Mouse (Mus musculus): ENCODE results near the gene 1700001C19Rik.
"Not testable (repeated sequence)": the region's sequence is repeated elsewhere in the genome, so short reads cannot be mapped to it uniquely, and the experiment has no call there.

The 1700001C19Rik gene

DNA sequence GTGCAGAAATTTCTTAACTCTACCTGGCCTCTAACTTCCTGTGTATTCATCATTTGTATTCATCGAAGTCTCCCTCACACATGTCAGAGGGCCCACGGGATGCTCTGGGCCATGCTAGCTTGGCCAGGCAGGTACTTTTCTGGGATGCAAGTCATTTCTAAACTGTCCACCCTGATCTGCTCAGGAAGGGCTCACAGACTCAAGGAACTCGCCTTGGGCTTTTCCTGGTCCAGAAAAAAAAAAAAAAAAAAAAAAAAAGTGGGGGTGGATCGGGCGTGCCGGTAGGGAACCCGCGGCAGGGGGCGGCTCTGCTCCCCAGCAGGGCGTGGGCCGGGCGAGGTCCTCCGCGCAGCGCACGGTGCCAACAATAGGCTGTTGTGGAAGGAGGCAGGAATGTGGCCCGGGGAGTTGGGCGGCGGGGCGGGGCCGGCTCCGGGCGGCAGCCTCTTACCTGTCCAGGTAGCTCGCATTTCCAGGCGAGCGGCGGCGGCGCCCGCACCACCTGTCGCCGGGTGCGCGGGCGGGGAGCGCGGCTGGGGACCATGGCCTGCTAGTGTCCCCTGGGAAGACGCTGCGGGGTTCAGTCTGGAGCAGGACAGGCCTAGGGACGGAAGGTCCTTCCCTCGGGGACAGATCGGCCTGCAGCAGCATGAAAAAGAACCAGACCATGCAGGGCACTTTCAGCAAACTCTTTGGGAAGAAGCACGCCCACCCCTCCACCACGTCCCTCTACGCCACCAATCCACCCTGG, 845 bp downstream of the 1700001C19Rik start, which contains the start of gene AI661453:
Gene AI661453 (plus strand): TSS at position 460 of the 751 bp plus-strand sequence.
- in situ Hi-C loops (cut with MboI, MseI): no loop called here

- in situ Hi-C loops (cut with MboI, MseI): no loop called here
Measured at GRCm38 (mm10) chr17:47430815-47431214, 6.4 kb downstream of the 1700001C19Rik start.

- in situ Hi-C loops (cut with MboI, MseI): no loop called here
Measured at GRCm38 (mm10) chr17:47428831-47429304, 8.3 kb downstream of the 1700001C19Rik start.

- in situ Hi-C loops (cut with MboI, MseI): no loop called here
Measured at GRCm38 (mm10) chr17:47427316-47427715, 9.9 kb downstream of the 1700001C19Rik start.

GRCm38 (mm10) chr17:47424186-47424585, 13.0 kb downstream of the 1700001C19Rik start:
- in situ Hi-C loops (cut with MboI, MseI): no loop called here

- in situ Hi-C loops (cut with MboI, MseI): not testable (repeated sequence)
Measured at GRCm38 (mm10) chr17:47422616-47423015, 14.6 kb downstream of the 1700001C19Rik start.

DNA sequence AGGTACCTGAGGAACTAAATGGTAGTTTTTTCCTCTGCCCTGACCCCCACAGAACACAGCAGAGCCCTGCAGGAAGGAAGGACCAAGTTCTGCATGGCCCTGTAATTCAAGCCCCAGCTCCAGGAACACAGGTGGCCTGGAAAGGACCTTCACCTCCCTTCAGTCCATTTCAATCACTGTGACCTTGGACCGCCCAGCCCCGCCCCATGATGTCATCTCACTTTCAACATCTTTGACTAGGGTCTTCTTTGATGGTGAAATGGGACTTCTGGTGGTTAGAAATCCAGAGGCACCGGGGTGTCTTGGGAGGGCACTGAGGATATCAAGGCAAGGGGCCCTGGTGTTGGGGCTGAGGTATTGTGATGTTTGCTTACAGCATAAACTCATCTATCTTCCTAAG, 15.6 kb downstream of the 1700001C19Rik start:
- in situ Hi-C loops (cut with MboI, MseI): no loop called here

GRCm38 (mm10) chr17:47420195-47420594, 17.0 kb downstream of the 1700001C19Rik start:
- in situ Hi-C loops (cut with MboI, MseI): no loop called here

- in situ Hi-C loops (cut with MboI, MseI): loop anchor here in 1 of 2 experiments (5.0 kb wide), 1 partner anchor 72 kb away; no protein-coding TSS in a partner anchor
Measured at GRCm38 (mm10) chr17:47409897-47410861, 27.0 kb downstream of the 1700001C19Rik start.

- in situ Hi-C loops (cut with MboI, MseI): no loop called here
Measured at GRCm38 (mm10) chr17:47408558-47408898, 28.6 kb downstream of the 1700001C19Rik start.

DNA sequence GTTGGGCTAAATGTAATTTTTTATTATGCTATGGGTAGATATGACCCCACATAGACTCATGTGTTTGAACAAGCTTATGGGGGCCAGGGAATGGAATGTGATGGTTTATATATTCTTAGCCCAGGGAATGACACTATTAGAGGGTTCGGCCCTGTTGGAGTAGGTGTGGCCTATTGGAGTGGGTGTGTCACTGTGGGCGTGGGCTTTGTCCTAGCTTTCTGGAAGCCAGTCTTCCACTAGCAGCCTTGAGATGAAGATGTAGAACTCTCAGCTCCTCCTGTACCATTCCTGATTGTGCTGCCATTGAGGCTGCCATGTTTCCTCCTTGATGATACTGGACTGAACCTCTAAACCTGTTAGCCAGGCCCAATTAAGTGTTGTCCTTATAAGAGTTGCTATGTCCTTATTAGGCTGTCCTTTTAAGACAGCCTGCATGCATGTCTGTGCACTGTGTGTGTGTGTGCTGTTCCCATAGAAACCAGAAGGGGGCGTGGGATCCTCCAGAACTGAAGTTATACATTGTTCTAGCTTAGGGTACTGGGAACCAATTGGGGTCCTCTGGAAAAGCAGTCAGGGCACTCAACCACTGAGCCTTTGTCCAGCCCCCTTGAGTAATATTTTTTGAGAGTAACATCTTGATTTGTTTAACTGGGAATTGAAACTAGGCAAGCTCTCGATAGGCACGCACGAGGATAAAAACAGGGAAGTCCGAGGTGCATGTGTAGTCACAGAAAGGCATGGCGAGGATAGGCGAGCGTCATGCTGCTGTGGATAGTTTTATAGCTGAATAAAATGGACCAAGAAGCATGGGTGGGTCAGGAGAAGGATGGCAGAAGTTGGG, 29.2 kb downstream of the 1700001C19Rik start:
- in situ Hi-C loops (cut with MboI, MseI): no loop called here

GRCm38 (mm10) chr17:47400451-47400850, 36.7 kb downstream of the 1700001C19Rik start, which contains the start of gene Guca1a:
TSS of gene Guca1a (minus strand) at chr17:47400584.
- in situ Hi-C loops (cut with MboI, MseI): no loop called here

DNA sequence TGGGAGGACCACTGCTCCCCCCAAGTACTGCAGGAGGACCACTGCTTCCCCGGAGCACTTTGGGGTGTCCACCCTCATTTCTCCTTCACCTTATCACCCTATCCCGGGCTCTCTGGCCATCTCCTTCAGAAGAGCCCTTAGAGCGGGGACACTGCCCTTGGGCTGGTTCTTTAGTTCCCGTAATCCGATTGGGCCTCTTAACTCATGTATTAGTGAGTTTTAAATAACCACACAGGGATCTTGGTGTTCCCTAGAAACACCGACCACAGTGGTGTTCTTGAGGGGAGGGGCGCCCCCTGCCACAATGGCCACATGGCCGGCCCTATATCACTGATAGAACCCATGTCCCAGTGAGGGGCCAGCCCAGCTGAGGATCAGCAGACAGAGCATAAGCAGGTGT, 38.1 kb downstream of the 1700001C19Rik start:
- in situ Hi-C loops (cut with MboI, MseI): no loop called here

- in situ Hi-C loops (cut with MboI, MseI): no loop called here
Measured at GRCm38 (mm10) chr17:47395376-47395913, 41.7 kb downstream of the 1700001C19Rik start.

DNA sequence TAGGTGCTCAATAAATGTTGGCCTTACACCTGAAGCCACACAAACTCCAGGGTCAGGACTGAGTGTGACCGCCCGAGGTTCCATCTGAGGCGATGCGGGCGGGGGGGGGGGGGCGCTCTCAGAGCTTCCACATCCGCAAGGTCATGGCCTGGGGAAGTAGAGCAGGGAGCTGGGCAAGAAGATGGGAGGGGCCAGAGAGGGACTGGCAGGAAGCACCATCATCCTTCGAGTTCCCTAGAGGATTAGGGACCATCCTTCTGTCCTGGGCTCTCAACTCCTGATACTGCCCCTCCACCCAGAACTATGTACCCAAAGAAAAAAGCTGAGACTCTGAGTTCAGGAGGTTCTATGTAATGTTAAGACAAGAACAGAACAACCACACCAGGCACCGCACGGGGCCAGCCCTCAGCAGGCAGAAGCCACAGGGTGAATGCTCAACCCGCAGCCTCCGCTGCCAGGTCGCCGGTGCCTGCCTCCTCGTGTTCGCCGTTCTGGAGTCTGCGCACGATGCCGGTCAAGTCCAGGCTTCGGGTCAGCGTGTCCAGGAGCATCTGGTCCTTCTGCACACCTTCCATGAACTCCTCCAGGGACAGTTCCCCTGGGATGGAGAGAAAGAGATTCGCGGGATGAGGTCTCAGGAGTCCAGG, 42.8 kb downstream of the 1700001C19Rik start:
- in situ Hi-C loops (cut with MboI, MseI): no loop called here

GRCm38 (mm10) chr17:47386649-47387048, 50.5 kb downstream of the 1700001C19Rik start:
- in situ Hi-C loops (cut with MboI, MseI): no loop called here

- in situ Hi-C loops (cut with MboI, MseI): no loop called here
Measured at GRCm38 (mm10) chr17:47385145-47385544, 52.0 kb downstream of the 1700001C19Rik start, which contains the start of gene Guca1b. TSS of gene Guca1b (plus strand) at chr17:47385393.

DNA sequence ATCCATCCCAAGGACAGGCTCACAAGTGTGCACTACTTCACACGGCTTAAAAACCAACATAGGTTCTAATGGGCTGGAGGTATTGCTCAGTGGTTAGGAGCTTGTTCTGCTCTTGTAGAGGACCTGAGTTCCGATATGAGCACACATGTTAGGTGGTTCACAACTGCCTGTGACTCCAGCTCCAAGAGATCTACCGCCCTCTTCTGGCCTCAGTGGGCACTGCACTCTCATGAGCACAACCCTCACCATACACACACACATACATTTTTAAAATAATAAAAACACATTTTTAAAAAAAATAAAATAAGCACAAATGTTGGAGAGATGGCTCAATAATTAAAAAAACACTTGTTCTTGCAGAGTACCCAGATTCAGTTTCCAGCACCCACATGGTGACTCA, 53.1 kb downstream of the 1700001C19Rik start:
- in situ Hi-C loops (cut with MboI, MseI): no loop called here

GRCm38 (mm10) chr17:47383266-47383665, 53.9 kb downstream of the 1700001C19Rik start:
- in situ Hi-C loops (cut with MboI, MseI): no loop called here

DNA sequence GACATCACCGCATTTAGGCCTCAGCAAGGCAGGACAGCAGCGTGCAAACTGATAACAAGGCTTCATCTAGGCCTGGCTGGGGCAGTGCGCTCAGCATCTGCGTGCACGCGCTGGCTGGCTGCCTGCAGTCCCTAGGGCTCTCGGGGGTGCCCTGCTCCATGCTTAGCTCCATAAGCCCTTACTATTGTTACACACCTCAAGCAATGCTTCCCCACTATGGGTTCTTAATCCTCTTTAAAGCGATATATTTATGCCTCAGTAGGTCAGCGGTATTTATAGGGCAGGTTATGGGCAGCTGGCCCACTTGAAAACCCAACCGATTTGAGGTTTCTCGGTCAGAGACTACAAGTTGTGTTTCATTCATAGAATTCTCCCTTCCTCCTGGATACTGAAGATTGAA, 55.3 kb downstream of the 1700001C19Rik start:
- in situ Hi-C loops (cut with MboI, MseI): no loop called here
